Mouse (Mus musculus): ENCODE results near the gene Olfr1368.
A peak's percentile ranks its signal among the peaks of the same experiment; 100 is the strongest.

Gene Olfr1368

DNA sequence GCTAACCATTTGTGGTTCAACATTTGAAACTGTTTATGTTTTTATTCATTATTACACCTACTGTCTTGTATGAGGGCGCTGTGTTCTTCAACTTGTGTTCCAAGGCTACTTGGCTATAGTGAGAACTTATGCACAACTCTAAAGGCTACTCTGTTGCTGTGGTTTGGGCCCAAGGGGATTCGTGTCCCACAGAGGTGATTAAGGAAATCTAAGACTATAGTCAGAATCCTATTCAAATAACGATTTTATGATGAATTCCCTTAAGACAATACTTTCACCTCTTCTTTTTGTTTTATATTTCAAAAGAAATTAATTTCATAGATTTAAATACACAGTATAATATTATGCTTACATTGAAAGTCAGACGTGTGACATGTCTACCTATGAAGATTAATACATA lies at the start of gene Olfr1368:
Gene Olfr1368, minus strand, starts transcription at position 101 of the 400 bp plus-strand sequence.
- DNase-seq (ENCODE audit: low spot score in 2 of 2) = no peak

DNA sequence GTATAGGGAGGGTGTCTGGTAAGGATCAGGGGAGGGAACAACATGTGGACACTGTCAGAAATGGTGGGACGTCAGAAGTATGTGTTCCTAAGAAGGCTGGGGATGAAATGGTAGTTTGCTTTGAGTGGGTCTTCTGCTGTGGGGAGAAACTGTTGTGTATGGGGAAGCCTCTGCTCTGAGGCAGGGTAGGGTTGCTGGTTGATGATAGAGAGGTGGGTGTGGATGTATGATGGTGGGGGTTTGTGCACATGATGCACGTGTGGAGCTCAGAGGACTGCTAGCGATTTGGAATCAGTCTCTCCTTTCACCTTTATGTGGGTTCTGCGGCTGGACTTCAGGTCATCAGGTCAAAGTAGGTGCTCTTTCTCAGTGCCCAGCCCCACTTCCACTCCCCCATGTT lies 39.9 kb upstream of the Olfr1368 start:
- no peak for DNase-seq (ENCODE audit: low spot score in 2 of 2)

DNA sequence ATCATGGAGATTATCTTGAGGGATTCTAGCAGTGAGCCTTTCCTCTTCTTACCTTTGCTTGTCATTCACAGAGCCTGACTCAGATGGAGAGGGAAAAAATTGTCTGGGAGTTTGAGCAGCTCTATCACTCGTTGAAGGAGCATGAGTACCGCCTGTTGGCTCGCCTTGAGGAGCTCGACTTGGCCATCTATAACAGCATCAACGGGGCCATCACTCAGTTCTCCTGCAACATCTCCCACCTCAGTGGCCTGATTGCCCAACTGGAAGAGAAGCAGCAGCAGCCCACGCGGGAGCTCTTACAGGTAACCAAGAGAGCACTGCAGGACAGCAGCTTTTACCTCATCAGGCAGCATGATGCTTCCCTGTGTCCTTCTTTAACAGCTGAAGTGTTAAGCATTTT lies 38.0 kb upstream of the Olfr1368 start:
- DNase-seq (ENCODE audit: low spot score in 2 of 2) = no peak

DNA sequence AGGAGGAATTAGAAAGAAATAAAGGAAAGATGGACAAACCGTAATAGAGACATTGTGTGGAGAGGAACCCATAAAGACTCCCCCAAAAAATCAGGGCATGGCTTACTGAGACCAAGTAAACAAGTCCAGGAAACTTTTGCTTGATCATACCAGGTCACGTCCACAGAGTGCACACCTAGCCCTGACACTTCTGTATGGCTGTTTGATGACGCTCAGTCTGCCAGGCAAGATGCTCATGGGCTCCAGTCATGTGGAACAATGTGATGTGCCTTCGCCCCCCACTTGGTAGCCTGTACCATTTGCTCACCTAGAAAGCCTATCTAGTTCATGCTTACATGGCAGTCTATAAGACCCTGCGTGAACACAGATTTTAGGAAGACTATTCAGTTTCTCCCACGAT lies 37.4 kb upstream of the Olfr1368 start:
- no peak for DNase-seq (ENCODE audit: low spot score in 2 of 2)

DNA sequence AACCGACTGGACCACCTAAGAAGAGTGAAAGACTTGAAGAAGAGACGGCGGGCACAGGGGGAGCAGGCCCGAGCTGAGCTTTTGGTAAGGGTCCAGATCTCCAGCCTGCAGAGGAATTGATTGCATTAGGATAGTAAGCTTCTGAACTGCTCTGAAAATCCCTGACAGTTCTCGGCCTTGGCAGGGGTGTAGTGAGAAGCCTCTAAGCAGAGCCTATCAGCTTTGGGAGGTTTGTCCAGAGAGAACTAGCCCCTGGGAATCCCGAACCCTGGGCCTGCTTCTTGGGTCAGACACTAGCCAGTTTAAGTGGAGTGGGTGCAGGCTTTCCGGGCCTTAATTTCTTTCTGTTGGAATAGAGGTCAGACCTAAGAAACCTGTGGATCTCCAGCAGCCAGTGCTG lies 36.3 kb upstream of the Olfr1368 start:
- DNase-seq (ENCODE audit: low spot score in 2 of 2) = no peak

DNA sequence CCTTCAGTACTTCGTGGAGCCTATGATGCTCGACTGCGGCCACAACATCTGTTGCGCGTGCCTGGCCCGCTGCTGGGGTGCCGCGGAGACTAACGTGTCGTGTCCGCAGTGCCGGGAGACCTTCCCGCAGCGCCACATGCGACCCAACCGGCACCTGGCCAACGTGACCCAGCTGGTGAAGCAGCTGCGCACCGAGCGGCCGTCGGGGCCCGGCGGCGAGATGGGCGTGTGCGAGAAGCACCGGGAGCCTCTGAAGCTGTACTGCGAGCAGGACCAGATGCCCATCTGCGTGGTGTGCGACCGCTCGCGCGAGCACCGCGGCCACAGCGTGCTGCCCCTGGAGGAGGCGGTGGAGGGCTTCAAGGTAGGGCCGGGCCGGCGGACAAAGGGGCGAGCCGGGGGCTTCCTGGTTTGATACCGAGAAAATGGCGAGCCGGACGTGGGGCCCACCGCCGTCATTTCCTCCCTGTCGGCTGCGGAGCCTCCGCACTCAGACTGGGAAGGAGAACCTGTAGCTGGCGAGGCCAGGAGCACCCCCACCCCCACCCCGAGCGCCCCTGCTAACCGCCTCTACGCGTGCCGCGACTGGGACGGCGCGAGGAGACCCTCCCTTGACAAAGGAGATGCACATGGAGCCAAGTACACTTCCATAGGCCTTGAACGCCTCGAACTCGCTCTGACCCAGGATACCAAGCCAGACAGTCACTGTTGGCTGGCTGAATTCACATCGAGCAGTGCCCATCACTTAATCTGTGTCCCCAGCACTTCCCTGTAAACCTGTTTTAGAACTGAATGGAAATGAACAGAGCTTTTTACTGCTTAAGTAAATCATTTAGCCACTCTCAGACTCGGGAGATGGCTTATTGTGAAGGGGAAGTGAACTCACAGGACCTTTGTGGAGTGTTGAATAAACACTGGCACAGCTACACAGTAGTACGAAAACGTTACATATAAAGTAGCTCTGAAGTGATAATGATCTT lies 35.2 kb upstream of the Olfr1368 start:
- peak; percentile 70 to 71 for DNase-seq (ENCODE audit: low spot score in 2 of 2)

DNA sequence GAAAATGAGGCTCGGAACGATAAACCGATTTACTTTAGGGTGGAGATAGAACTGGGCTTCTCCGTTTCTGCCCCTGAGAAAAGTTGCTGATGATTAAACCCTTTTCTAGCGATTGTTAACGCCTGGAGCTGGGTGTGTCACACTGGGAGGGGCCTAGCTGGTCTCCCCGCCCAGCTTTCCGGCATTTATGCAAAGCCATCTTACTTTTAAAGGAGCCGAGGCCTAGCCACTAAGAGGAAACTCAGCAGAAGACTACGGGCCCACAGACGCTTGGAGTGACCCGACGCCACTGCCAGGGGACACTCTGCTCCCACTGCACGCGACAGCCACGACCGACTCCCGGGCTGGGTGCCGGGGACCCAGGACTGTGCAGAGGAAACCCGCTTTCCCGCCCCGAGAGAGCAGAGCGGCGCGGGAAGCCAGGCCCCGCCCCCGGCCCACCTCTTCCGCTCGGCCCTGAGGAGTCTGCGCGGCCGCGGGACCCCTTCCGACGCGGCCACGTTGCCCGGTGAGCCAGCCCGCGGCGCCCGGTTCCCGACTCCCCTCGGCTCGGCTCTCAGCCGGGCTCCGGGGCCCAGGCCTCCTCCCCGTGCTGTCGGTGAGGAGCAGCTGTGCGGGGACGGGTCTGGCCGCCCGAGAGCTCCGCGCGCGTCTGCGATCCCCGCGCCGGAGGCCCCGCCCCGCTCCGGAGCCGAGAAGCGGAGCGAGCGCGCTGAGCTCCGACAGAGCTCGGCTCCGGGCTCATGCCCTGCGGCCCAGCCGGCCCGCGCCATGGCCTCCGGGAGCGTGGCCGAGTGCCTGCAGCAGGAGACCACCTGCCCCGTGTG lies 34.3 kb upstream of the Olfr1368 start:
- DNase-seq (ENCODE audit: low spot score in 2 of 2) = peak; percentile 88 to 92

DNA sequence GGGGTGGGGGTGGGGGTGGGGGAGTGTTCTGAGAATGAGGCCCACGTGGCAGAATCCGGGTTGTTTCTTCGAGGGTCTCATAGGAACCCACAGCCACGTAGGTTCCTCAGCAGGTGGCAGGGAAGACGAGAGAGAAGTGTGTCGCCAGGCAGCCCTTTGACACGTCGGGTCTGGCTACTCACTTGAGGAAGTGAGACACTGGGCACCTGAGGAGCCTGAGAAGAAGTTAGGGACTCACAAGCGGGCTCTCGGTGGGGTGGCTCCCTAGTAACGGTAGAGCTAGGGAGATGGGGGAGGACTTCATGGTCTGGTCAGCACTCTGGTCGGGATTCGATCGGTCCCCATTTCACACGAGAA lies 33.7 kb upstream of the Olfr1368 start, which contains the start of gene Trim27:
Gene Trim27, plus strand, starts transcription at position 79 of the 357 bp plus-strand sequence.
- DNase-seq (ENCODE audit: low spot score in 2 of 2) = peak in 1 of 2 experiments; percentile 63

DNA sequence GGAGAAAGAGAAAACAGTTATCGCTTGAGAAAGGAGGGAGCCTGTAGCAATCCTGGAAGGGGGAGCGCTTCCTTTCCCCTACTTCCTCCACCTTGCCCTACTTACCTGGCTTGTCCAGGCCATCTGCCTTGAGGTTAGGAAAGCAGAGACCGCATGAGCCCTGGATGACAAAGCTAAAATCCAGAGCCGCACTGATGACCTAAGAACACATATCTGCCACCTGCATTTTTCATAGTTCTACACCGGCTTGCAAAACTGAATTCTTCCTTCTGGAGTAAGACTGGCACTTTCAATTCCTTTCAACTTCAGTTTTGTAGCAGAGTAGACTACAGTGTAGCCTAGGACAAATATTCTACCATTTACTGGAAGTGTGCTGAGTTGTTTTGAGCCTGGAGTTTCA lies 32.7 kb upstream of the Olfr1368 start:
- DNase-seq (ENCODE audit: low spot score in 2 of 2) = no peak

DNA sequence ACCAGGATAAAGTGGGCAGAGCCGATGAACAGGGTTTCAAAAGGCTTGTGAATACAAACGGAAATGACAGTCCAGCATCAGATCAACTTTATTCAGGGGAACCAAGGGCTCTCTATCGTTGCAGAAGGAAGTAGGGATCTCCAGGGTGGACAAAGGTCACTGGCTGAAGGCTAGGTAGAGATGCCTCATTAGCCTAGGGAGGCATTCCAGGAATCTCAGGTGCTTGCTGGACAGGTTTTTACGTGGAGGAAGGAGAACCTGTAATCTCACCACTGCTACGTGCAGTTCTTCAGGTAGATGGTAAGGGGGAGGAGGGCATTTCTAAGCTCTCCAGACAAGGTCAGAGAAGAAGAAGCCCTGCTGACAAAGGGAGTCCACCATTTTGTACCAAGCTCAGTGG lies 32.0 kb upstream of the Olfr1368 start:
- DNase-seq (ENCODE audit: low spot score in 2 of 2) = no peak

DNA sequence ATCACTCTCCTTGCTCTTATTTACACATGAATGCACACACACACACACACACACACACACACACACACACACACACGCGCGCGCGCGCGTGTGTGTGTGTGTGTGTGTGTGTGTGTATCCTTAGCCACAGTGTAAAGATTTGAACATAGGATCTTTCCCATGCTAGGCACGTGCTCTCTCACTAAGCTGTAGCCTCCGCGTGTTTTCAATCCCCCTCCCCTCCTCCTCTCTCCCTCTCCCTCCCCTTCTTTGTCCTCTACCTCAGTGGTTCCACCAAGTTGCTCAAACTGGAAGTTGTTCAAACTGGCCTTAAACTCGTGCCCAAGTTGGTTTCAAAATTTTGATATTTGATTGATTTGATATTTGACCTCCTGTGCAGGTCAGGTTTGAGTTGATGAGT lies 31.1 kb upstream of the Olfr1368 start:
- DNase-seq (ENCODE audit: low spot score in 2 of 2) = no peak

DNA sequence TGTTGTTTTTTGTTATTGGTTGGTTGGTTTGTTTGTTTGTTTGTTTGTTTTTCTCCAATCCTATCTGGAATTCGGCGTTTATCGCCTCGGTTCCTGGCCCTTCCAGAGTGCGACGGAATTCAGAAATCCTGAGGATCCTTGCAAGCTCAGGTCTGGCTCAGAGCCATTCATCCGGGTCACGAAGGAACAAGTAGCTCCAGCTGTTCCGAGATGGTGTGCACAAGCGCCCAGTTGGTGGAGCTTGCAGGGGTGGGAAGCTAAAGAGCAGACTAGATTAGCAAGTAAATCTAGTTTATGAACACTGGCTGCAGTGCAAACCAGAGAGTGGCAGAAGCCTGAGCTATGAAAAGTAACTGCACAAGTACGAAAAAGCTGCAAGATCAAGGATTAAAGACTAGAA lies 27.4 kb upstream of the Olfr1368 start:
- DNase-seq (ENCODE audit: low spot score in 2 of 2) = peak in 1 of 2 experiments; percentile 51

DNA sequence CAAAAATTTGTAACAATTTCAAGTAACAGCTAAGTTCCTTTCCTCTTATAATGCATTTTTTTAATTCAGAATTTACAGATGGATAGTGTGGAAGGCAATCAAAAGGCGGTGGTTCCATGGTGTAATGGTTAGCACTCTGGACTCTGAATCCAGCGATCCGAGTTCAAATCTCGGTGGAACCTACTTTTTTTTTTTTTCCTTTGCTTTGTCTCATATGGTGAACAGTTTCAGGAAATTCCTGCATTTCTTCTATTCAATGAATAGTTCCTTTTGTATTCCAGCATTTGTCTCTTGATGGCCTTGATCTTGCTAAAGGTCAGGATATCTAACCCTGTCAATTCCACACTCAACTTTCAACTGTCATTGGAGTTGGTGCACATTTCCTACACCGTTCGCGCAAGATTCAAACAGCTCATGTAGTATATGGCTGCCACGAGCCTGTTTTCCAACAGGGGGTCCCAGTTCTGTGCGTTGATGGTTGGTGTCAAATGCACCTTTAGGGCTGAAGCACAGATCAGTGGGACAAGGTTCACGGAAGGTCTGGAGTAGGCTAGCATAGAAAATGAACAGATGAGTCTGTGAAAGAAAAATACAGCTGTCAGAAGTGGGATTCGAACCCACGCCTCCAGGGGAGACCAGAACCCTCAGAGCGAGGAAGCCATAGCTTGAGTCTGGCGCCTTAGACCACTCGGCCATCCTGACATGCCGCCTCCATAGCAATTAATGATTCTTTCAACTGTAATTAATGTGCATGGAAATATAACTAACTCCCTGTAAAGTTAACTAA lies 26.8 kb upstream of the Olfr1368 start:
- peak; percentile 49 to 69 for DNase-seq (ENCODE audit: low spot score in 2 of 2)

DNA sequence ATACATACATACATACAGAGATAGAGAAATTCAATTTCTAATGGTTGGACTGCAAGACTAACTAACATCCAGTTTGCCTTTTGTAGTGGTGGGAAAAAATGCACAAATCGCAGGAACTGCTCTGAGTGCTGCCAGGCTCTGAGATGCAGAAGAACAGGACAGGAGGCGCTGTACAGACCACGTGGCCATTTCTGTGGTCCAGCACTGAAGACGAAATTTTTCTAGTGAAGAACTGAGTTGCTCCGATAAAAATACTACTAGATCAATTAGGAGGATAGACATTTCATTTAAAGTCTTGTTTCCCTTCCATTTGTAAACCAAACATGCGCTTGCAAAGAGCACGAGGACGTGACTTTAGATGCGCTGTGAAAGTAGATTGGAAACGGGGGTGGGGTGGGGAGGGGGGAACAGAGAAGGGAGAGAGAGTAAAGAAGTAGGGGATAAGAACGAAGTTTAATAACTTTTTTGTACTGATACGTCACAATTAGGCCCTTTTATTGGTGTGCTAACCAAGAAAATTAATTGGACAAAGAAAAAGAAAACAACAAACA lies 26.0 kb upstream of the Olfr1368 start:
- peak in 1 of 2 experiments; percentile 29 for DNase-seq (ENCODE audit: low spot score in 2 of 2)

DNA sequence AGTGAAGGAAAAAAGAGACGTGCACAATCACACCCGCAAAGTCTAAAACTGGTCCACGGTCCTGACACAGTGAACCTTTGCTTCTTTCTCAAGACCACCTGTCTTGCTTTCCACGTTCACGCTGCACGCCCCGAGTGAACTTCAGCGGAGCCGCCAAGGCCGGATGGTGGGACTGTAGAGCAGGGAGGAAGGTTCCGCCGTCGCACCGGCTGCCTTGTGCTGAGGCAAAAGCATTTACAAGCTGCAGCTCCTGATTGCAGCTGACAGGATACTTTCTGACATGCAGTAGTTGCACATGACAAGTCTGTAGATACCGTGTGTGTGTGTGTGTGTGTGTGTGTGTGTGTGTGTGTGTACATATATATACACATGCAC lies 25.5 kb upstream of the Olfr1368 start:
- DNase-seq (ENCODE audit: low spot score in 2 of 2) = peak in 1 of 2 experiments; percentile 22

DNA sequence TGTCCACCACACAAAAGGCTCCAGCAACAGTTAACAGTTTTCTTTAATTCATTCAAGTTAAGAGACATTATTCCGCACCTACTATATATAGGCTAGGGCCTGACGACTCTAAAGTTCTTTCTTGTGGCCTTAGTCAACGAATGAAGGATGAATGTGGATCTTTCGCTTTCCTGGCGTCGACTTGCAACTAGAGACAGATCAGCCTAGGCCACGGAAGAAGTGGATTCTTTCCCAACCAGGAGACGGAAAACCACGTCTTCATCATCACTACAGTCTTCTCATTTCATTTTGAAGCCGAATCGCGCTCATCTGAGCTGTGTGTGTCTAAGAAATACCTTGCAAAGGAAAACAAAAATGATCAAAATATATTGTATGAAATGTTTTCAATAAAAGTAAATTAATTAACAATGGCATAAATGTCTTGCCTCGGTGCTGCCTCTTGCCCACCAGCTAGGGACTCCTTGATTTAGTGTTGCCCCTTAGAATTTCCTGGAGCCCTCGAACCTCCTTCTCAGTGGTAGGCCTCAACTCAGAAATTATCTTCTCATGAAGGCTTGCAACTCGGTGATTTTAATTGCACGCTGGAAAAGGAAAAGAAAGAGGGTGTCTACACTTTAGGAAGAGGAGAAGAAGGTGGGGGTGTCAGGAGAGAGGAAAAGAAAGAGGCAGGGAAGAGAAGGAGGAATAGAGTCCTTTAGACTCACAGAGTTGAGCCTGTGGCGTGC lies 24.9 kb upstream of the Olfr1368 start:
- DNase-seq (ENCODE audit: low spot score in 2 of 2) = no peak

DNA sequence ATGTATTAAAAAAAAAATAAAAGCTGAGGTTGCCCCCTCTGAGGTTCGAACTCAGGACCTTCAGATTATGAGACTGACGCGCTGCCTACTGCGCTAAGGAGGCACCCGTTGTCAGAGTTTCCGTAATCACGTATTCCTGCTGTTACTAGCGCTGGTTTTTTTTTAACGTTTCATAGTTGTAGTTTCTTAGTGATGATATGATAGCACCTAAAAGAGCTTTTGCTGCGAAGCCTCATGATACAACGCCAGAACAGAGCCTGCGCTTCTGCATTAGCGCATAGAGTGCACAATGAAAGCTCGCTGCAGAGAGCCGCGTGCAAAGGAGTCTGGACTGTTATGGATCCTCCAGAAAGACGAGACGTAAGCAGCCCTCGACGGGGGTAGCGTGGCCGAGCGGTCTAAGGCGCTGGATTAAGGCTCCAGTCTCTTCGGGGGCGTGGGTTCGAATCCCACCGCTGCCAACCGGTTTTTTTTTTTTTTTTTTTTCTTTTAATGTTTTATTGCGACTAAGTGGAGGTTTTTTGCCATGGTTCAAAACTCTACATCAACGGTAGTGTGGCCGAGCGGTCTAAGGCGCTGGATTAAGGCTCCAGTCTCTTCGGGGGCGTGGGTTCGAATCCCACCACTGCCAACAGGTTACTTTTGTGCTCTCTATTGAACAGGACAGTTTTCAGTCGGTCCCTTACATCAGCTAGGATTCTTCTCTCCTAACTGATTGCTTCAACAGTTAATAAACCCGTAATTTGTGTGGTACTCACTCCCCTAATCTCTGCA lies 24.2 kb upstream of the Olfr1368 start:
- peak; percentile 76 to 83 for DNase-seq (ENCODE audit: low spot score in 2 of 2)

DNA sequence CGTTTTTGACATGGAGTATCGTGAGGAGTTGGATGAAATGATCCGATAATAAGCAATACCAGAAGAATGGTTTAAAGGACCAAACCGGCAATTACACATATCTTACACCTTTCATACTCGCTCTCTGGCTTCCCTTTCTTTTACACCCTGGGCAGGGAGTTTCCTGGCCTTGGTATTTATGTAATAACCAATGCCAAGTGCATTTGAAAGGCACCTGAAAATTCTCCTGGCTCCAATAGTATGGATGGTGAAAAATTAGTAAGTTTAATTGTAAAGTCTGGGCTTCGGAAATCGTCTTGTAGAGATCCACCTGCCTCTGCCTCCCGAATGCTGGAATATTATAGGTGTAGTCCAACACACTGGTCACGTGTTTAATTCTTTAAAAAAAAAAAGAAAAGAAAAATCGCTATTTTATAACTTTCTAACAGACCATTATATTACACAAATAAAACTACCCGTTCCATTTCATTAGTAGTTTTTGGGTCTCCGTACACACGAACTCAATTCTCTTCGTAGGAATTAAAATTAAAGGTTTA lies 23.5 kb upstream of the Olfr1368 start:
- peak in 1 of 2 experiments; percentile 31 for DNase-seq (ENCODE audit: low spot score in 2 of 2)

DNA sequence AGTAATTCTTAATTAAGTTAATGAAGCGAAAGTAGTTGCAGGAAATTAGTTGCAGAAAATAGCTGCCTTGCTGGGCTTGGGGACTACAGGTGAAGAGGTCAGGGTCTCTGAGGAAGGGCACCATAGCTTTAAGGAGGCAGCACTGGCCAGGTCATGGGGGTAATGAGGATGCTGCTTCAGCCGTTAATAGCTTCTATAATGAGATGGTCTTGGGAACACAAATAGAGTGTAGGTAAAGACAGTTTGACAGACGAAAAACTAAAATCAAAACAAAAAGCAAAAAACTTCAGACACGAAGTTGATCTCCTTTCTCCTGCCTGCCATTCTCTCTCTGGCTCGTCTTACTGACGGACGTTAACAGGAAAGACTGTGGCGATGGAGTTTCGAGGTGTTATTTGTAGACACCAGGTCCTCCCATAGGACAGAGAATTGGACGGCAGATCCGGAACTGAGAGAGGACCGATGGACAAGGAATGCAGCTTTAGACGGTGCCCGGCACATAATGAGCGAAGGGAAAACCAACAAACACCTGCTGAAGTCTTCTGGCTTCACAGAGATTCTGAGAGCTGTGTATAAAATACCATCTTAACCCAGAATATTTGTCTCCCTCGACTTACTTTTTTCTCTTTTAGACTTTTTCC lies 22.8 kb upstream of the Olfr1368 start:
- DNase-seq (ENCODE audit: low spot score in 2 of 2) = peak; percentile 54 to 65

Data from spleen, postnatal 10 days (tissue).